Mouse (Mus musculus) embryonic fibroblast, embryonic 13.5 days (primary cell): ENCODE measurements around the gene Lpcat3.

Experiments used
- CTCF ChIP-seq: IDR thresholded peaks from 2 replicates; pipeline ENCODE4 v1.5.1; 2011; ENCODE audit warnings: mild to moderate bottlenecking, control low read depth, low read length, moderate library complexity, borderline replicate concordance; ENCODE audit not compliant: insufficient read depth
- POLR2A ChIP-seq: IDR thresholded peaks from 2 replicates; pipeline ENCODE4 v1.6.1; 2011; ENCODE audit warnings: low read depth, mild to moderate bottlenecking, control low read depth, low read length, moderate library complexity

DNA sequence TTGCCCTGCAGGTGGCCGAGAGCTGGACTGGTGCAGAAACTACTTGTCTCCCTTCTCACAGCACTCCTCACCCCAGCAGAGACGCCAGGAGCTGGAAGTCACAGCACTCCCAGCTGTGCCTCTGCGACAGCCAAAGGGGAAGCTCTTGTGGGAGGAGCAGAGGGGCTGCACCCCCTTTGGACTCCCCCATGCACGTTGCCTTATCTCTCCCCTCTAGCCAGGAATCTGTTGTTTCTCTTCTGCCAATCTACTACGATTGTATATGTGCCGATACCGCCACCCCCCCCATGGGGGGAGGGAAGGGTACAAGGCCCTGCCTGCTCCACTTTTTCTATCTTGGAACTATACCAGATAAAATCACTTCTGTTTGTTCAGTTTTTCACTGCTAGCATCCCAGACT lies 41.0 kb downstream of the Lpcat3 start:
- TF ChIP-seq CTCF (no peak), POLR2A (no peak)
